Mouse (Mus musculus) urinary bladder, adult 18-20 months (tissue): Measurements from ENCODE around the gene Sbpl.
"Not testable (repeated sequence)": the region's sequence is repeated elsewhere in the genome, so short reads cannot be mapped to it uniquely, and the experiment has no call there.

Experiments
- DNase-seq, 2 experiments: peaks; one replicate each; pipeline ENCODE4 v3.0.0; 2022; ENCODE audit warnings: low spot score in 2 of 2, mixed read lengths in 2 of 2

Sbpl gene

GRCm38 (mm10) chr17:23961573-23962122 lies 6.6 kb upstream of the Sbpl start:
- DNase-seq: no peak

- peak; percentile 52 to 71 for DNase-seq
Observed at GRCm38 (mm10) chr17:23960084-23960738, 5.1 kb upstream of the Sbpl start.

GRCm38 (mm10) chr17:23950828-23951227 lies 4.2 kb downstream of the Sbpl start:
- not testable (repeated sequence) for DNase-seq

- DNase-seq: no peak
Observed at GRCm38 (mm10) chr17:23949068-23949467, 6.0 kb downstream of the Sbpl start.

GRCm38 (mm10) chr17:23947486-23947885 lies 7.6 kb downstream of the Sbpl start:
- not testable (repeated sequence) for DNase-seq

- no peak for DNase-seq
Observed at GRCm38 (mm10) chr17:23941372-23941771, 13.7 kb downstream of the Sbpl start, which contains the start of gene Sbp. TSS of gene Sbp (plus strand) at chr17:23941672.

- no peak for DNase-seq
Observed at GRCm38 (mm10) chr17:23931157-23931556, 23.9 kb downstream of the Sbpl start.

- peak; percentile 70 to 71 for DNase-seq
Observed at GRCm38 (mm10) chr17:23925090-23925493, 30.0 kb downstream of the Sbpl start.

GRCm38 (mm10) chr17:23924531-23925007 lies 30.5 kb downstream of the Sbpl start:
- DNase-seq: peak; percentile 89 to 91

GRCm38 (mm10) chr17:23917158-23917557 lies 37.9 kb downstream of the Sbpl start, which contains the start of gene Dcpp3:
TSS of gene Dcpp3 (plus strand) at chr17:23917458.
- not testable (repeated sequence) for DNase-seq
